Mouse (Mus musculus): ENCODE data around the gene Zmynd15.

DNA sequence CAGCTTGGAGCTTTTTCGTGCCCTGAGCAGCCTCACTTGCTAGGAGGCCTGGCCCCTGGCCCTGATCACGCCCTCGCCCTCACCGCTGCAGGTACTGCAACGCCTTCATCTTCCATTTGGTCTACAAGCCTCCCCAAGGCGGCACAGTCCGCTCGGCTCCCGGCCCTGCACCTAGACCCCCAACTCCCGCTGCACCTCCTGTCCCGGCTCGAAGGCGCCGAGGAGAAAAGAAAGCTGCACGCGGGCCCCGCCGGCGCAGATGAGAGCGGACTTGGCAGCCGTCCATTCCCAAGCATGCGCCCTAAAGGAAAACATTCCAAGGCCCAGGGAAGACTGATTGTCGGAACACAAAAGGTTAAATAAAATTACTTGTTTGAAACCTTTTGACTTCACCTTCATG lies 6.6 kb downstream of the Zmynd15 start:
- TF ChIP-seq CTCF (IDR thresholded peaks at IDR 0.05; ENCODE audit: borderline replicate concordance, control insufficient read depth, extremely low read depth, insufficient read depth, low read length, poor library complexity) (no peak), POLR2A (IDR thresholded peaks at IDR 0.05; ENCODE audit: control insufficient read depth, extremely low read depth, insufficient read depth, low read length, poor library complexity) (no peak)
